Mouse (Mus musculus) cortical plate, adult 2 months (tissue): ENCODE data around the gene Sh3gl3.

ENCODE experiments used
- CTCF ChIP-seq: fragments of 200-500 bp; IDR thresholded peaks from 2 replicates; pipeline ENCODE4 v1.5.1; 2011; ENCODE audit warnings: mild to moderate bottlenecking, control low read depth, low read length; ENCODE audit not compliant: insufficient read depth; ENCODE audit errors: extremely low read depth
- POLR2A ChIP-seq: fragments of 200-500 bp; IDR thresholded peaks from 2 replicates; pipeline ENCODE4 v1.6.1; 2011; ENCODE audit warnings: mild to moderate bottlenecking, low read length, control low read depth; ENCODE audit not compliant: insufficient read depth; ENCODE audit errors: extremely low read depth

GRCm38 (mm10) chr7:82174571-82175326 is 1.1 kb downstream of the Sh3gl3 start:
- TF ChIP-seq CTCF (no peak), POLR2A (peak; percentile 60; the same call in 1 of the 2 replicates)
